Mouse (Mus musculus) adrenal gland, adult 2 months (tissue): ENCODE measurements around the gene Gm9857. TPM values are rescaled to one million over a fixed set of nuclear protein-coding genes. Genes with fewer than 3 reads are reported as not detected.

ENCODE experiments used
- DNase-seq: peaks from one replicate; pipeline ENCODE4 v3.0.0; 2021
- long read RNA-seq: library from polyadenylated mRNA; stranded (forward); transcript quantifications from one replicate; pipeline ENCODE4 v2.0.0, GENCODE M21; 2021
- polyA plus RNA-seq: library from polyadenylated mRNA; depleted of rRNA; stranded (reverse); fragments of >200 nt; gene quantifications from 2 replicates; pipeline ENCODE4 v1.2.3, GENCODE M21; 2012; rRNA removed
- total RNA-seq, 2 experiments: library from RNA; stranded (reverse); gene quantifications; 2 replicates each; pipeline ENCODE4 v1.2.3; 2021

Gm9857 gene
- total RNA-seq (not detected), polyA plus RNA-seq (not detected in 2 replicates)
- long read RNA-seq, result 0 reads

DNA sequence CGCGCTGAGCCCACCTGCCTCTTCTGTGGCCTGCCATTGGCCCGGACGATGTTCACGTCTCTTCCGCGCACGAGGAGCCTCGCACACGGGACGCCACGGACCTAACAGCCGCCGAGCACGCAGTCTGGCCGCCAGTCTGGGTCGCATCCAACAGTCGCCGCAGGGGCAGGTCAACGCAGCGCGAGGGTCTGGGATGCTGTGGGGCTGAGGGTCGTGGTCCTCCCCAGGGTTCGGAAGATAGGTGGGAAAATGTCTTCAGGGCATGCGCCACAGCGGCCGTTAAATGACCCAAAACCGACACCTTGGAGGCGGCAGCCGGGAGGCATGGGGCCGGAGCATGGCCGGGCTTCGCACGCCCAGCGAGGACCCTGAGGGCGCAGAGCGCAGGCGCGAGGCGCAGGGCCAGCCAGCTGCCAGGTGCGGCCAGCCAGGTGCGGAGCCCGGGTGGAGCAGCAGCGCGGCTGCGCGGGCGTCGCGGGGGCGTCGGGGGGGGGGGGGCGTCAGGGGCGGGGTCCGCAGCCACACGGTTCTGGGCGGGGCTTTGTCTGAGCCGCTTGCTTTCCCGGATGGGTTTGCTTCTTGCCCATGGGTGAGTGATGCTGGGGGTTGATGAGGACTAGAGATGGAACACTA is at the start of gene Gm9857:
Gene Gm9857 (minus strand): TSS at position 445 of the 633 bp plus-strand sequence.
- no peak for DNase-seq

DNA sequence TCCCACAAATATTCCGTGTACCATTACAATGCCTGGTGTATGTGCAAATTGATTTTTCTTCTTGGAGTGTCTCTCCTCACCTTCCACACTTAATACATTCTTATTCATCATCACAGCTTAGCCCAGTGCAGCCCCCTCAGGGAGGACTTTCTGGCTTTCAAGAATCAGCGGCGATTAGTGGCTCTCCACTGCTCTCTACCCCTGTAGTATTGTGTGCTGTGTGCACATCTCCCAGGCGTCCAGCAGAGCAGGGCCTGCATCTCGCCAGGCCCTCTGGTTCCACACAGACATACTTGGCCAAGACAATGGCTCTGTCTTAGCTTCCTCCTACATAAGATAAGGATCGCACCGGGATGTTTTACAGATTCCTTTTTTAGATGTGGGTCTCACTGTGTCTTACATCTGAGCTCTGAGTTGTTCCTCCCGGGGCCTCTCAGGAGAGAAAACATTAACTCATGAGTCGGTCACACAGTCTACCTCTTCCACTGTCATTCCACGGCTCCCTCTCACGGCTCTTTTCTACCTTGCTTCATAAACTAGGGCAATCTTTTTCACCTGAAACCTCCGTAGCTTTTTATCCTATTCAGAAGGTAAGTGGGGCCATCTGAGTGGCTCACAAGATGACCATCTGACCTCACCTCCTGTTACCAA is 46.9 kb upstream of the Gm9857 start:
- no peak for DNase-seq

DNA sequence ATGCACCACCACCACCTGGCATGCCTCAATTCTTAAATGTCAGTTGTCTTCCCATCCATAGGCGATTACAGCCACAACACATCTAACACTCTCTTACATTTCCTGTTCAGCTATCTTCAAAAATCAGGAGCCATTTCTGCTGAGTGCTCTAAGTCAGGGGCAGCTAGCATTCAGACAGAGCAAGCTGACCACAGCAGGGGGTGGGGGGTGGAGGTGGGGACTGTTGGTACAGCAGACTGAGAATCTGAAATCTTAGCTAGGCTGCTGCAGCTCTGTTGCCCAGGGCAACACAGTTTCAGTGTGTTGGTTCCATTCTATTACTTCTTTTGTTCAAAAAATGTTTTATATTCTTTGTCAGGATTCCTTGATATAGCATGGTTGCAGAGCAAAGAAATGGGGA is 46.3 kb upstream of the Gm9857 start:
- no peak for DNase-seq

DNA sequence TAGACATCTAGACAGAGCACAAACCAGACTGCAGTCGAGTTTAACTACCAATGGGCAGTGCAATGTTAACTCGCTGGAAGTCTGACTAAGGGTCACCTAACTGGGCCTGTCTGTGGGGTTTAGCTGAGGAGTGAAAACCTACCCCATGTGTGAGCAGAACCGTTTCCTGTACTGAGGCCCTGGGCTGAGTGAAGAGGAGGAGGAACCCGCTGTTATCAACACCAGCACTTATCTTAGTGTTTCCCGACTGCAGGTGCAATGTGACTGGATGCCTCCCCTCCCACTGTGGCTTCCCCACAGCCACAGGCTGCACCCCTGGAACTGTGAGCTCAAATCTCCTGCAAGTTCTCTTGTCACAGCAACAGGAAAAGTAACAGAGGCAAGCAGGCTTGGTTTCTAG is 43.7 kb upstream of the Gm9857 start:
- no peak for DNase-seq

DNA sequence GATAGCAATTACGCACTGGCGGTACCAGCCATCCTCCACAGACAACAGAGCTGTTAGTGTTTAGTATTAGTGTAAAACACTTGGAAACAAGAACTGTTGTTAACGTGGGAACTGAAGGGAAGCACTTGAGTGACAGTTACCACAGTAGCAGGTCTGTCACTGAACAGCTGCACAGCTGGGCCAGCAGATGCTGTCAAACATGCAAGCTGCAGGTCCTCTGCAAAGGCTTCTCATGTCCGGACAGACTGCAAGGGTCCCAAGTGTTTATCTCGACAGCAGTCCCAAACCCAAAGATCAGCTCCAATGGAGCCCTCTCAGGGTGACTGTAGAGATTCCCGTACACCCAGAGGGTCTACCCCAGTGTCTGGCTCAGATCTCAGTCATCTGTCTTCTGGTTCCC is 41.7 kb upstream of the Gm9857 start:
- DNase-seq, result no peak

DNA sequence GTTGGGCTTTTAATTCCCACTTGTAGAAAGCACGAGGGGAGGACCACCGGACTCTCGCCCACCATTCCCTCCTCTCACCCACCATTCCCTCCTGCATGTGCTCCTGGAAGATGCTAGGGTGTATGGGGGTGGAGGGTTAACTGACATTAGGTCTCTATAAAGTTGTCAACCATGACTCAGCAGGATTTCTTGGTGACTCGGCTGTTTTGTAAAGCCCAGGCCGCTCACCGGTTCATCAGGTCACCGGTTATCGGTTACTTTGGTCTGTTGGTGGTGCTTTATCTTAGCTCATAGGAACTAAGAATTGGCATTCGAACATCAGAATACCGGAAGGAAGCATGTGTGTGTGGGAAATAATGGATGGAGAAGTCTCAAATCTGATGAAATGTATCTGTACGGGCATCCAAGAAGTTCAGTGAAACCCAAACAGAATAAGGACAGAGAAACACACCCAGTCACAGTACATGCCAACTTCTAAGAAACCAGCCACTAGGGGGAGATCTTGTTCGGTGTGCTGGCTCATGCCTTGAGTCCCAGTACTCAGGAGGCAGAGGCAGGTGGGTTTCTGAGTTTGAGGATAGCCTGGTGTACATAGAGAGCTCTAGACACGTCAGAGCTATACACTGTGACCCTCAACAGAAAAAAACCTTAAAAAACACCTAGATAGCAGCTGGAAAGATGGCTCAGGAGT is 37.2 kb upstream of the Gm9857 start:
- DNase-seq, result no peak

DNA sequence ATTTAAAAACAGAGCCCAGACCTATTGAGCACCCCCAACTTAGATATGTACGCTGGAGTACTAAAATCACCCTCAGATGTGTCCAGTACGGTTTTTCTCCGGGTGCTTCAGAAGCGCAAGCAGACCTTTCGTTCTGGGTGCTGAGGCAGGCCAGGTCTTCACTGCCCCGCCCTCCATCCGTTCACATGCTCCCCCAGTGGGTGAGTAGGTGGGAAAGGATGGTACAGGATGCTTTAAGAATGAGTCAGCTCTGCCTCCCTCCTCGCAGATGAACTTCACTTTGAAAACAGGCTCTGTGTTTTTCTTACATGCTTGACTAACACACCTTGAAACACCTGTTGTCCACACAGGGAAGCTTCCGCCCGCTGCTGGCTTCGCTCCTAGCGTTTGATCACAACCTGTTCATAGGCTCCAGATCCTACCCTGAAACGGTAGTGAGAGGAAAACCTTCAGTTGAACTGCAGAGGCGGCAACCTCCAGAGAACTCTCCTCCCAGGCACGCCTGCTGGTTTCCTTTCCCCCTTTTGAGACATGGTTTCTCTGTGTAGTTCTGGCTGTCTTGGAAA is 34.8 kb upstream of the Gm9857 start:
- no peak for DNase-seq

DNA sequence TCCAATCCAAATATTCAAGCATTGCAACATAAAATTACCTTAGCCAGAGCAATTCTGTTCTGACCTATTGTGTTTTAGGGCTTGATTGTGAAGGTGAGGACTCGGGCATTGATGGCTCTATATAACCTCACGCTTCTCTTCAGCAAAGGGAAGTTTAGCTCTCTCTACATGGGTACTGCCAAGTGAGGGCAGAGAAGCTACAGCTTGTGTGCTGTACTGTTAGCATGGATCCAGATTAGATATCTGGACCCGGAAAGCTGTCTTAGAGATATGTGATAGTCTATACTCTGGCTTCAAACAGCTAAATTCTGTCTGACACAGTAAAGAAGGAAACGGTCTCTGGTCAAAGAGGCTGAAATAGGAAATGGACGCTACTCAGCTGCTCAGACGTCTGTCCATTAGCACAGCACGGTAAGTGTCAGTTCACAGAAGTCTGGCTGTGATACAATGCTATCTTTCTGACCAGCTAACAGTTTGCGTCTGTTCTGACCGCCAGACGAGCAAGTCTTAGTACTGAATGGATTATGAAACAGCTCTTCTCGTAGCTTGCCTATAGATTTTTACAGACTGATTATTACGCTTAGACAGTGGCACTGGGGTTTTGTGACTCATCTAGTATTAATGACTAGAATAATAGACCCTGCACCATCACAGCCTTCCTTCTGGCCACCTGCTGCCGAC is 33.9 kb upstream of the Gm9857 start:
- no peak for DNase-seq

DNA sequence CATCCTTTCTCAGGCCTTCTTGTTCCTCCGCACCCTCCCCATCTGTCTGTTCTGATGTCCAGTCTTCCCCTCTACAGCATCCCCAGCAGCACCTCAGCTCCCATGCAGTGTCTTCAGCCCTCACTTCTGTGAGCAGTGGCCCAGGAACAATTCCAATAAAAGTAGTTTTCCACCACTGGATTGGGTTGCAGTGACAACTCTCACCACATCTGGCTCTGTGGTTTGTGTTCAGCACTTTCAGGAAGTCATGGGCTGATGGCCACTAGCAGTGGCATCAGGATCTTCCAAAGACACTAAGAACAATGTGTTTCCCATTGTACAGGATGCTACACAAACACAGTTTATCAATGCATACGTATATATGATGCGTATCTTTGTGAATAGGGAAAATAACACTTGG is 25.8 kb upstream of the Gm9857 start:
- no peak for DNase-seq

DNA sequence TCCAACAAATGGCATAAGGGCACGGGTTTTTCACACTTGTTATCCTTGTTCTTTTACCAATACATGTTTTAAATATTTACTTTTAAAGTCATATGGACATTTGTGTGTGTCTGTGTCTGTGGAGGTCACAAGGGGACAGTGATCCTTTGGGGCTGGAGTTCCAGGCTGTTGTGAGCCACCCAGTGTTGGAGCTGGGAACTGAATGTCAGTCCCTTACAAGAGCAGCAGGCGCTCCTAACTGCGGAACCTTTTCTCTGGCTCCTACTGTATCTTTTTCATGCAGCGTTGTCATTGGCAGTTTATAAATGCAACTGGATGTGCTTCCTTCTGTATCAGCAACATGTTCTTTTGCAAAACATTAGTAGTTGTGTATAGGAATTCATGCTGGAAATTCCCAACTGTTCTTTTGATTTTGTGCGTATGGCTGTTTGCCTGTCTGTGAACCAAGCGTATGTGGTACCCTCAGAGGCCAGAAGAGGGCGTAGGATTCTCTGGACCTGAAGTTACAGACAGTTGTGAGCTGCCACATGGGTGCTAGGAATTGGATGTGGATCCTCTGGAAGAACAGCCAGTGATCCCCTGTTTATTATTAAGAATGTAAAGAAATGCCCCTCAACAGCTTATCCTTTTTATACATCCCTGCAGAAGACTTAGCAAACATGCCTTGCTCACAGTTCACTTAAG is 24.3 kb upstream of the Gm9857 start:
- DNase-seq, result no peak

DNA sequence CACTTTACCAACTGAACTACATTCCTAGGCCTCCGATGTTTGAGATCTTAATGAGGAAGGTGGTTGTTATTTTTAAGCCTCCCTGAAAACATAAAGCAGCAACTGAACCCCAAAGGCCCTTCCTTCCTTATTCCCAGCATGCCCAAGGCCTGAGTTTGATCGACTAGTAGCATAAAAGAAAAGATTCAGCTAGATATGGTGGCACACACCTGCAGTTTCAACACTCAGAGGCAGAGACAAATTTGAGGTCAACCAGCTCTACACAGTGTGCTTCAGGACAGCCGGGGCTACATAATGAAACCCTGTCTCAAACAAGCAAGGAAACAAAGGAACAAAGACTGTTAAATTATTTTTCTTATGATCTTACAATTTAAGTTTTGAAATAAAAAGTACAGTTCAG is 23.5 kb upstream of the Gm9857 start:
- no peak for DNase-seq

DNA sequence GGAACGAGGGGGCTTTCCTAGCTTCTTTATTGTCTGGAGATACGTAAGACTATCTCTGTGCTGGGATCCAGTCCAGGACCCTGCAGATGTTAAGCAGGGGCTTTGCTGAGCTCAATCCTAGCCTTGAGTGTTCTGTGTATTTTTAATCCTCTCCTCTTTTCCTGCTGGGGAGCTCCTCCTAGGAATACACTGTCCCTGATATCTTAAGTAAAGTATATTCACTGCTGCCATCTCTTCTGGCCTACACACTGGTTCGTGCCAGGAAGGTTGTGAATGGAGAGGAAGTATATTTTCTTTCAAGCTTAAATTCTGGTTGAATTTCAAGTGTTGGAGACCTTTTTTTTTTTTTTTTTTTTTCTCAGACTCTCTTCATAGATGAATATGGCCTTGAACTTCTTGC is 23.0 kb upstream of the Gm9857 start:
- no peak for DNase-seq

DNA sequence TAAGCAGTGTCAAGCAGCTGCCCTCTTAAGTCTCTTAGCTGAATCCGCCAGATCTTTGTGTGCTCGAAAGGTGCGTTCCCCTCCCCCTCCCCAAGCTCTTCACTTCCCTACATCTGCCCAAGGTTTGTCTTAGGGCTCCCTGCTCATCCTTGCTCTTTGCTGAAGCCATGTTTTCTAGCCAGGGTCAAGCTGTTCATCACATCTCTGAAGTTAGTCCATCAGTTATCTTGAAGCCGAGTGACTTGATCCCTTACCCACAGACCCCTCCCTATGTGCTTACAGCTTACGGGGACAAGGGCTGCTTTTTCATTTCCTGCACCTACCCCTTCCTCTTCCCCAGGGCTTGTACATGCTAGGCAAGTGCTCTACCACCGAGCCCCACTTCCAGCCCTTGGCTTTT is 21.4 kb upstream of the Gm9857 start:
- no peak for DNase-seq

DNA sequence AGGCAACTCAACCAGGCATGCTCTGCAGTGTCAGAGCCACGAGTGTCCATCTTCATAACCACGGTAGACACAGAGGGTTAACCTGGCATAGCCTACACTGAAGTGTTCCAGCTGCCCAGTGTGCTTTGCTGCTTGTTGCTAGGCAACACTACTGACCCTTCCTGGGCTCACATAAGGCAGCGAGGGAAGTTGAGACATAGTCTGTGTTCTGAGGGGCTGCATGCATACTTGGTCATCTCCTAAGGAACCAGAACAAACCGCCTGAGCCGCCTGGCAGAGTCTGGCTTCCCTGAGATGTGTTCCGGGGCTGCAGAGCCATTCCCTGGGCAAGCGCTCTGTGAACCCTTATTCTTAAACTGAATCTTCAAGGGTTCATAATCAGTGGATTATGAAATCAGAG is 21.0 kb upstream of the Gm9857 start:
- no peak for DNase-seq

DNA sequence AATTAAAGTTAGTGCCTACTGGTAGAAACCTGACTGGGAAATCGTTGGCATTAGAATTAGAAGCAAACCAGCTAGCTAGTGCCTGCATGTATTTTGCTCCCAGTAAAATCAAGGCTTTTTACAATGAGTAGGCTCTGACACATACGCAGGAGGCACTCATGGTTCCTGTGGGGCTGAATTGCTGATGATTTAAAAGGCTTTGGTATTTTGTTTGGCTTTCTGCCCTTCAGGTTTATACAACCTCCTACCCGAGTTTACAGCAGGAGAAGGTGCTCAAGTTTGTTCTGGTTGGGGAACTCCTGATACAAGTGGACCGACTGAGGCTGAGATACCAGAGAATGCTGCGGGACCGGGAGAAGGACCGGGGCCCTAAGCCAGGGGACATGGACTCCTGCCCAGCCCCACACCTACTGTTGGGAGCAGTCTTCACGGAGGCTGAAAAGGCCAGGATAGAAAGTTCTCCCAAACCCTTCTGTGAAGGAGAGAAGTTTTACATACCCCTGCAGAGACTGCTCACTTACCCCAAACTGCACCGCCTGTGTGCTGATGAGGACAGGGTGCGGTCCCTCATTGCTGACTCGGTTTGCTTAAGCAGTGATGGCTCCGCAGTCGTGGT is 19.5 kb upstream of the Gm9857 start:
- DNase-seq, result no peak

DNA sequence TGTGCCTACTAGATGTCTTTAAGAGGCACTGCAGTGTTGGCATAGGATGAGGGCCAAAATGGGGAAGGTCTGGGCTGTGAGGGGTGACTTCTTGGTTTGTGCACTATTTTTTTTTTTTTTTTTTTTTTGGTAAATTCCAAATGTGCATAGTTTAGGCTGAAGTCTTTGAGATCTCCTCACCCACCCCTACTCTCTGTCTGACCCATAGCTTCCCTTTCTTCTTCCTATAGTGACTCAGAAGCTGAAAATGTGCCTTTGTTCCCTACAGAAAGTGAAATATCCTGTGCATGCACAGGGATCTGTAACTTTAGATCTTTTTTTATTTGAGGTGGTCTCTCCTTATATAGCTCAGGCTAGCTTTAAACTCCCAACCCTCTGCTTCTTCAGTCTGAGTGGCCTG is 17.7 kb upstream of the Gm9857 start:
- DNase-seq, result no peak

DNA sequence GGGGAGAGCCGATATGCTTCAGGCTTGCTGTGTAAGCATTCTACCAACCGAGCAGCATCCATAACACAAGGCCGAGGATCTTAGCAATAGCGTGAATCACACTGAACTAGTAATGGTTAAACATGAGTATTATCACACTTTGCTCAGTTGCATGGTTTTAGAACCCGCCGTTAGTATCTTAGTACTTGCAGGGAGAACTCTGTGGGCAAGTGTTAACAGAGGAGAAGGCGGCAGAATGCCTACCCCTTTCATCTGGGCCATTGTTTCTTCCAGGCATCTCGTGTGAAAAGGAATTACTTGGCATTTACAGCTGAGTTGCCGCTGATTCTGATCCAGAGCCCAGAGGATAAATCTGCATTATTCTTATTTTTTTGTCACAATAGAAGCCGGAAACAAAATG is 751 bp upstream of the Gm9857 start:
- DNase-seq, result no peak

DNA sequence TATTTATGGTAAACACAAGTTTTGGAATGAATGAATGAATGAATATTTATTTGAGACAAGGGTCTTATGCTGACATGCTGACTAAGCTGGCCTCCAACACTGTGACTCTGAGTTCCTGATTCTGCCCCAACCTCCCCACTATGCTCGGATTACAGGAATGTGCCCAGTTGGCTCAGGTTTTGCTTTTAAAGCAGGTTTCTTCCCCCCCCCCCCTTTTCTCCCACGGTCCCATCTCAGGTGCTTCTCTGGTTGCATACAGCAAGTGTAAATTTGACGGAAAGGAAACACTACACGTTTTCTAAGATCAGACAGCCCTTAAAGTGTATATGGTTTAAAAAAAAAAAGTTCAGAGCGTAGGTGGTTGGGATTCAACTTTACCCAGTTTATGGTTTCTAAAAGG is 672 bp downstream of the Gm9857 start, which contains the start of gene Henmt1:
Gene Henmt1 (plus strand): TSS at position 301 of the 400 bp plus-strand sequence.
- DNase-seq, result no peak

DNA sequence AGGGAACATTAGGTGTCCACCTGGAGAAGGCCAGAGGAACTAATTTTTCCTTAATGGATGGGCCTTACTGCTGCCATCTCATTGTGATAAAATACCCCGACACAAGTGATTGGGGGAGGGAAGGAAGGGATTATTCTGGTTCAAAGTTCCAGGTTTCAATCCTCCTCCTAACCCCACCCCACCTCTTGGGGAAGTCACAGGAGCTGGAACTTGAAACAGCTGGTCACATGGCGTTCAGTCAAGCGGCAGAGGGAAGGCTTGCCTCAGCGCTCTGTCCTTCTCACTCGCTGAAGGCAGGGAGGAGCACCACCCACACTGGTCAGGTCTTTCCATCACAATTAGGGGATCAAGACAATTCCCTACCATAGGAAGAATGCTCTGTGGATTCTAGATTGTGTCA is 1.6 kb downstream of the Gm9857 start:
- no peak for DNase-seq

DNA sequence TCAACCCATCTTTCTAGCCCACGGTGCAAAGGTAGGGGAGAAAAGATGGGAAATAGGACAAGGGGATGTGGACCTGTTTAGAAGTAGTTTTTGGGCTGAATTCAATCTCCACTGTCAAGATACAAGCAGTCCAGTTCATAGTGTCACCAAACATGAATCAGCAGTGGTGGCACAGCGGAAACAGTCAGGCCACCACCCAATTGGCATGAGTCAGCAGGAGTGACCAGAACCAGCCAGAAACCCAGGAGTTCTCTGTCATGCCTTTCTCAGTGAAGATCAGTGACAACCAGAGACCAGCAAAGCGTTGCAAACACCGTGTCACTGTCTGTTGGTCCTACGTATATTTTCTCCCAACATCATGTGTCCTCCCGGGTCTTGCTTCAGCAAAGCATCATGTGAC is 6.7 kb downstream of the Gm9857 start:
- peak; percentile 33 for DNase-seq

DNA sequence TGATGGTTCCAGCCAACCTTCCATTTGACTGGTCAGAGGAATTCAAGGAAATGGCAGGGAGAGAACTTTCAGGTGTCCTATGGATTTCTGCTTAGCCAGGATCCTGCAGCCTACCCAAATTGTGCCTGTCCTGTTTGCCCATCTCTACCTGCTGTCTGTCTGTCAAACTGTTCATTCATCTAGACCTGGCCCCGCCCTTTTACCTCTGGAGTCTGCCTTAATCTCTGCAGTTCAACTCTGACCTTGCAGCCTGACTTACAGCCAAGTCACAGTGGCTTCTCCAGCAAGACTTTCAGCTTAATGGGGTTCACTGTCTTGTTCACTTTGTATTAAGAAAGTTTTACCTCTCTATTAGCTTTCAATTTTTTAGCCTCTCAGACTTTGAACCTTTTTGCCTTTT is 13.9 kb downstream of the Gm9857 start:
- no peak for DNase-seq

DNA sequence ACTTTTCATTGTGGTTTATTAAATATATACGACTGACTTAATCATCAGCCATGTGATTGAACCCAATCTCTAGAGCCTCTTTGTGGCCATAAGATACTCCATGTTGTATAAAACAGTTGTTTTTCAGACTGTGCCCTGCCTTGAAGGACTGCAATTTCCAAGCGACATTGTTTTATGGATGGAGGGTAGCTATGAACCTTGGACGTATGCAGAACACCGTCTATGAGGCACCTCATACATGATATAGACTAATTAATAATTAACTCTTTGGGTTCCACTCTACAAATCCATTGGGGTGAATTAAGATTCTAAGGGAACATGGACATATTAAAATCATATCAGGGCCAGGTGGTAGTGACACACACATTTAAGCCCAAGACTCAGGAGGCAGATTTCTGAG is 14.6 kb downstream of the Gm9857 start:
- DNase-seq, result no peak
